Mouse (Mus musculus) heart, postnatal 10 days (tissue): Measurements from ENCODE around the gene Scn3b. TPM values are rescaled to one million over a fixed set of nuclear protein-coding genes. Genes with fewer than 3 reads are reported as not detected.

Experiments
- DNase-seq, 2 experiments: peaks; one replicate each; pipeline ENCODE4 v3.0.0; 2021
- intact Hi-C: fragments of 180-260 bp; cut with DNase I; formaldehyde crosslinking; loops from one replicate; pipeline ENCODE4 v1.15.1; 2025
- total RNA-seq, 2 experiments: library from RNA; stranded (reverse); gene quantifications; 2 replicates each; pipeline ENCODE4 v1.2.3; 2021

Gene Scn3b
- total RNA-seq, 2 experiments from 2014 or later, result 1.3 to 2.1 TPM

- intact Hi-C loops, result no loop called here
- DNase-seq, result no peak
These were observed 823 bp upstream of the Scn3b start for GRCm38 (mm10) chr9:40268040-40268747.

GRCm38 (mm10) chr9:40268748-40269102 is 292 bp upstream of the Scn3b start:
- intact Hi-C loops, result no loop called here

GRCm38 (mm10) chr9:40269880-40270279 is 863 bp downstream of the Scn3b start:
- DNase-seq, result no peak
- intact Hi-C loops, result no loop called here

More at GRCm38 (mm10) chr9:40268748-40269102, 292 bp upstream of the Scn3b start:
- no peak for DNase-seq

GRCm38 (mm10) chr9:40271075-40271474 is 2.1 kb downstream of the Scn3b start:
- intact Hi-C loops, result no loop called here
- DNase-seq, result no peak

GRCm38 (mm10) chr9:40272822-40273221 is 3.8 kb downstream of the Scn3b start:
- DNase-seq, result no peak
- intact Hi-C loops, result no loop called here

GRCm38 (mm10) chr9:40275904-40276303 is 6.9 kb downstream of the Scn3b start:
- DNase-seq, result no peak
- intact Hi-C loops, result no loop called here

GRCm38 (mm10) chr9:40277671-40278070 is 8.7 kb downstream of the Scn3b start:
- no peak for DNase-seq
- intact Hi-C loops, result no loop called here

GRCm38 (mm10) chr9:40279438-40279837 is 10.4 kb downstream of the Scn3b start:
- DNase-seq, result no peak
- intact Hi-C loops, result no loop called here

- intact Hi-C loops, result no loop called here
- DNase-seq, result peak in 1 of 2 experiments; percentile 23
These were observed 14.0 kb downstream of the Scn3b start for GRCm38 (mm10) chr9:40282968-40283367.

GRCm38 (mm10) chr9:40292475-40292874 is 23.5 kb downstream of the Scn3b start:
- intact Hi-C loops, result no loop called here
- DNase-seq, result no peak

GRCm38 (mm10) chr9:40293286-40293685 is 24.3 kb downstream of the Scn3b start:
- intact Hi-C loops, result no loop called here
- no peak for DNase-seq

- intact Hi-C loops, result no loop called here
- no peak for DNase-seq
These were observed 24.7 kb downstream of the Scn3b start for GRCm38 (mm10) chr9:40293740-40294139.

GRCm38 (mm10) chr9:40294210-40294609 is 25.2 kb downstream of the Scn3b start:
- DNase-seq, result no peak
- intact Hi-C loops, result no loop called here

GRCm38 (mm10) chr9:40294866-40295265 is 25.8 kb downstream of the Scn3b start:
- intact Hi-C loops, result no loop called here
- DNase-seq, result no peak

- intact Hi-C loops, result no loop called here
- no peak for DNase-seq
These were observed 27.2 kb downstream of the Scn3b start for GRCm38 (mm10) chr9:40296251-40296650.

GRCm38 (mm10) chr9:40297969-40298368 is 29.0 kb downstream of the Scn3b start:
- no peak for DNase-seq
- intact Hi-C loops, result no loop called here

GRCm38 (mm10) chr9:40299323-40299722 is 30.3 kb downstream of the Scn3b start:
- intact Hi-C loops, result no loop called here
- DNase-seq, result no peak

- no peak for DNase-seq
- intact Hi-C loops, result no loop called here
These were observed 31.3 kb downstream of the Scn3b start for GRCm38 (mm10) chr9:40300018-40300989.

GRCm38 (mm10) chr9:40301475-40301874 is 32.5 kb downstream of the Scn3b start:
- intact Hi-C loops, result no loop called here
- DNase-seq, result no peak

- no peak for DNase-seq
- intact Hi-C loops, result no loop called here
These were observed 33.4 kb downstream of the Scn3b start for GRCm38 (mm10) chr9:40302375-40302774.

- no peak for DNase-seq
- intact Hi-C loops, result no loop called here
These were observed 35.2 kb downstream of the Scn3b start for GRCm38 (mm10) chr9:40304243-40304642.

GRCm38 (mm10) chr9:40307311-40307710 is 38.3 kb downstream of the Scn3b start:
- DNase-seq, result no peak
- intact Hi-C loops, result no loop called here
